Mouse (Mus musculus): ENCODE data around the gene Kras. TPM values are rescaled to one million over a fixed set of nuclear protein-coding genes. Genes with fewer than 3 reads are reported as not detected.

Kras gene
- total and polyA plus RNA-seq, 2 experiments from 2014 or later = 16.8 to 34.2 TPM

DNA sequence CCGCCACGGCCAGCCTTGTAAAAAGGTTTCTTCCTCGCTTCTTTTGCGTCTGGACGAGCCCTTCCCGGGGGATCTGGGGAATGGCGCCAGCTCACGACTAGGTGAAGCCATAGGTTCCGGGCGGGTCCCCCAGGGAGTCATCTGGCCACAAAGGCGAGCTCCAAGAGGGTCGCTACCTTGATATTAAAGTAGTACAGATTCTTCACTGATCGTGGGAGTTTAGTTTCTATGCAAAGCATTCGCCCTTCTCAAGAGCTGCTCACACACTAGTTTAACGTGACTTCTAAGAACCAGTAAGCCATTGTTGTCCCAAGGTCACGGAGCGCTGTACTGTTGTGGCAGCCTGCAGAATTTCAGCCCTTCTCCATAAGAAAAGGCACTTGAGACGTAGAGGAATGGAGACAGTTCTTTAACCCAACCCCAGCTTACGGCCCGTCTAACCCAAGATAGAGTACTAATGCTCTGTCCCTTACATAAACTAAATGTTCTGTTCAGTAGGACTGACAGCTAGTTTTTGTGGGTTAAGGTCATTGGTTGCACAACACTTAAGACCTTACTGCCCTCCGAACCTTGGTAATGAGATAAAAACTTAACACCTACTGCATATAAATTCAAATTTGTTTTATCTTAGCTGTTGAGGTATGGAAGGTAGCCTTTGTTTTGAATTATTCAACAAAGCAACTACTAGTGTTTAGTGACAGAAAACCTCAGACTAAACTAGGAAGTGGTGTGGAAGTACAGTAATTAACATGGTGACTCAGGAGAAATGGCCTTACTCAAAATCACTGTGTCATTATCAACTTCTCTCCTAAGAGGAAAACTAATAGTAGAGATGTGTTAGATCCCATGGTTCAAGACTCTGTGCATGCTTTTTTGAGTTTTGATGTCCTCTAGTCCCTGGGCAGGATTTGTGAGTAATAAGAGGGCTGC, 38.4 kb downstream of the Kras start:
- Histone ChIP-seq H3K4me2 (ENCODE audit: low read depth, low read length) (peak overlapping the region; percentile 60), H3K4me1 (ENCODE audit: control insufficient read depth, insufficient read depth) (peaks cover 13% of the 10 kb centered on the region), H3K4me3 (ENCODE audit: low read depth, low read length) (peak overlapping the region; percentile 82), H3K27ac (ENCODE audit: low read depth) (peak overlapping the region; percentile 100), H3K9me3 (replicated peaks; ENCODE audit: control insufficient read depth, low read length) (no peaks in the 10 kb centered on the region), H3K36me3 (replicated peaks; ENCODE audit: control insufficient read depth, insufficient read depth, low read length) (peaks cover 3% of the 10 kb centered on the region; the same call in 1 of the 2 replicates), H3K27me3 (ENCODE audit: control insufficient read depth, insufficient read depth, low read length) (no peaks in the 10 kb centered on the region), H3K9ac (replicated peaks; ENCODE audit: low read depth, low read length) (peak overlapping the region; percentile 95)
- DNase-seq (ENCODE audit: low spot score) (peak; percentile 69), ATAC-seq (ENCODE audit: insufficient read depth, low read depth) (peak; percentile 40)
- WGBS = under 1% methylated on average over 21 of the region's 21 CpGs
- no peak for TF ChIP-seq CTCF (IDR thresholded peaks at IDR 0.05; ENCODE audit: low read depth)
- TF ChIP-seq EP300 (IDR thresholded peaks at IDR 0.05; ENCODE audit: low read depth) = no peak

DNA sequence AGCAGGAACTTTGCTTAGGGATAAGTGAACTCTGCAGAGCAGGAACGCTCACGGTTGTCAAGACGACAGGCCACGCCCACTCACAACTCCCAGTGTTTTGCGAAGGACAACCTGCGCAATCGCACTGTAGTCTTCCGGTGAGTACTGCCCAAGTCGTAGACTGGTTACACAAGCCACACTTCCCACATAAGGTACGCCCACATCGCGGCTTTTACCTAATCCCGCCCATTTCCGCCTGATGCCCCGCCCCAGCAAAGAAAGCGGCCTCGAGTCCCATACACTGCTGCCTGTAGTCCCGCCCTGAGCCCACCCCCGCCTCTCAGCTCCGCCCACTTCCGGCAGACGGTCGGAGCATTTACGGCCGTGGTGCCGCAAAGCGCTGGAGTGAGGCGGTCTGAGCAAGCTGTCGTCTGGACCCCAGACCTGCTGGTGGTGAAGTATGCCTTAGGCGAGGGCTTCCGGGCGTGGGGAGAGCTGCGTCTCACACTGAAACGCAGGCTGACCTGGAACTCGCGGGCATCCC, 39.2 kb downstream of the Kras start, which contains the start of the genes Casc1 and Etfrf1:
Gene Casc1, minus strand, starts transcription at position 190 of the 523 bp plus-strand sequence.
Gene Etfrf1, plus strand, starts transcription at position 319 of the 523 bp plus-strand sequence.
- no peaks in the 10 kb centered on the region for H3K27me3 ChIP-seq (ENCODE audit: control insufficient read depth, insufficient read depth, low read length)
- H3K36me3 ChIP-seq (replicated peaks; ENCODE audit: control insufficient read depth, insufficient read depth, low read length) = peaks cover 3% of the 10 kb centered on the region; the same call in 1 of the 2 replicates
- ATAC-seq (ENCODE audit: insufficient read depth, low read depth) = peak; percentile 98
- TF ChIP-seq EP300 (IDR thresholded peaks at IDR 0.05; ENCODE audit: low read depth) (no peak), CTCF (IDR thresholded peaks at IDR 0.05; ENCODE audit: low read depth) (no peak)
- peaks cover 13% of the 10 kb centered on the region for H3K4me1 ChIP-seq (ENCODE audit: control insufficient read depth, insufficient read depth)
- WGBS = under 1% methylated on average over 35 of the region's 36 CpGs
- peak within 1 kb of the TSS; percentile 100 for H3K27ac ChIP-seq (ENCODE audit: low read depth)
- H3K9me3 ChIP-seq (replicated peaks; ENCODE audit: control insufficient read depth, low read length) = no peaks in the 10 kb centered on the region
- H3K4me2 ChIP-seq (ENCODE audit: low read depth, low read length) = peak within 1 kb of the TSS; percentile 63
- DNase-seq (ENCODE audit: low spot score) = peak; percentile 100
- peak within 1 kb of the TSS; percentile 95 for H3K9ac ChIP-seq (replicated peaks; ENCODE audit: low read depth, low read length)
- peak within 1 kb of the TSS; percentile 82 for H3K4me3 ChIP-seq (ENCODE audit: low read depth, low read length)

DNA sequence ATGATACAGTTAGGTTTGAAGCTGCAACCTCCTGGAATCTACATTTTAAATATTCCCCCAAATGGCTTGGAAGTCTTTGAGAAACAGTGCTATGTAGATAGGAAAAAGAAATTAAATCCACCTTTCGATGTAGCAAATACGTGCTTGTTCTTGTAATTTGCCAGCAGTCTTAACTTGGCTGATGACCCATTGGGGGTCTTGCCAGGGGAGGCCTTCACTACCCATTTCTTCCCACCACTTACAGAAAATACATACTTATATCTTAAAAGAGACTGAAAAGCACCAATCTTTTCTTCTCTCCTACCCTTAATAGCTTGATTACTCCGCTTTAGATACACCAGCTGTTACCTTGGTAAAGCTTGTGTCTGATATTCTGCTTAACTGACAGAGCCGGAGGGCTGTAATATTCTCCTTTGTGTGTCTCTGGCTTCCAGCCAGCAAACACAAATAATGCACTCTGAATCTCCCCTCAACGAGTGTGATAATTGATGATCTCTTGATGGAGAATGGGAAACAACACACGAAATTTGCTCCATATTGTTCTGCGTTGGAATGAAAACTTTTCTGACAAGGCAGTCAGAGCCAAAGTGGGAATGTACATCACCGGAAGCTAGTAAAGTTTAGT, 39.9 kb downstream of the Kras start:
- 27% methylated on average over 8 of the region's 8 CpGs for WGBS
- Histone ChIP-seq H3K9ac (replicated peaks; ENCODE audit: low read depth, low read length) (no peak overlapping the region), H3K27ac (ENCODE audit: low read depth) (no peak overlapping the region)

GRCm38 (mm10) chr6:145205142-145205541, 44.9 kb downstream of the Kras start:
- no peak overlapping the region for H3K9ac ChIP-seq (replicated peaks; ENCODE audit: low read depth, low read length)
- no peaks in the 10 kb centered on the region for H3K27me3 ChIP-seq (ENCODE audit: control insufficient read depth, insufficient read depth, low read length)
- H3K9me3 ChIP-seq (replicated peaks; ENCODE audit: control insufficient read depth, low read length) = no peaks in the 10 kb centered on the region
- WGBS = 65% methylated on average over 10 of the region's 10 CpGs
- no peak overlapping the region for H3K4me2 ChIP-seq (ENCODE audit: low read depth, low read length)
- H3K36me3 ChIP-seq (replicated peaks; ENCODE audit: control insufficient read depth, insufficient read depth, low read length) = no peaks in the 10 kb centered on the region
- ATAC-seq (ENCODE audit: insufficient read depth, low read depth) (no peak), DNase-seq (ENCODE audit: low spot score) (no peak)
- H3K4me1 ChIP-seq (ENCODE audit: control insufficient read depth, insufficient read depth) = no peaks in the 10 kb centered on the region
- no peak overlapping the region for H3K4me3 ChIP-seq (ENCODE audit: low read depth, low read length)
- TF ChIP-seq EP300 (IDR thresholded peaks at IDR 0.05; ENCODE audit: low read depth) (no peak), CTCF (IDR thresholded peaks at IDR 0.05; ENCODE audit: low read depth) (no peak)
- no peak overlapping the region for H3K27ac ChIP-seq (ENCODE audit: low read depth)

More for the DNA sequence above, 39.9 kb downstream of the Kras start:
- DNase-seq (ENCODE audit: low spot score) = no peak
- no peaks in the 10 kb centered on the region for H3K27me3 ChIP-seq (ENCODE audit: control insufficient read depth, insufficient read depth, low read length)
- H3K4me2 ChIP-seq (ENCODE audit: low read depth, low read length) = peak overlapping the region; percentile 63
- H3K4me1 ChIP-seq (ENCODE audit: control insufficient read depth, insufficient read depth) = peaks cover 13% of the 10 kb centered on the region
- H3K9me3 ChIP-seq (replicated peaks; ENCODE audit: control insufficient read depth, low read length) = no peaks in the 10 kb centered on the region
- no peak for ATAC-seq (ENCODE audit: insufficient read depth, low read depth)
- TF ChIP-seq EP300 (IDR thresholded peaks at IDR 0.05; ENCODE audit: low read depth) (no peak), CTCF (IDR thresholded peaks at IDR 0.05; ENCODE audit: low read depth) (no peak)
- H3K36me3 ChIP-seq (replicated peaks; ENCODE audit: control insufficient read depth, insufficient read depth, low read length) = 0 out of 2 replicates have a peak, but pooled peaks cover 3% of the 10 kb centered on the region
- peak overlapping the region; percentile 40 for H3K4me3 ChIP-seq (ENCODE audit: low read depth, low read length)

GRCm38 (mm10) chr6:145204440-145204839, 45.6 kb downstream of the Kras start:
- Histone ChIP-seq H3K4me1 (ENCODE audit: control insufficient read depth, insufficient read depth) (no peaks in the 10 kb centered on the region), H3K27me3 (ENCODE audit: control insufficient read depth, insufficient read depth, low read length) (no peaks in the 10 kb centered on the region), H3K9me3 (replicated peaks; ENCODE audit: control insufficient read depth, low read length) (no peaks in the 10 kb centered on the region), H3K4me2 (ENCODE audit: low read depth, low read length) (no peak overlapping the region), H3K4me3 (ENCODE audit: low read depth, low read length) (no peak overlapping the region), H3K27ac (ENCODE audit: low read depth) (no peak overlapping the region), H3K36me3 (replicated peaks; ENCODE audit: control insufficient read depth, insufficient read depth, low read length) (no peaks in the 10 kb centered on the region), H3K9ac (replicated peaks; ENCODE audit: low read depth, low read length) (no peak overlapping the region)
- DNase-seq (ENCODE audit: low spot score) = no peak
- 93% methylated on average over 6 of the region's 6 CpGs for WGBS
- no peak for ATAC-seq (ENCODE audit: insufficient read depth, low read depth)
- no peak for TF ChIP-seq CTCF (IDR thresholded peaks at IDR 0.05; ENCODE audit: low read depth)
- TF ChIP-seq EP300 (IDR thresholded peaks at IDR 0.05; ENCODE audit: low read depth) = no peak

Data from heart, postnatal 0 days (tissue).